Mouse (Mus musculus) myocyte (in vitro differentiated cells): ENCODE results near the gene Isoc2b. TPM values are rescaled to one million over a fixed set of nuclear protein-coding genes. Genes with fewer than 3 reads are reported as not detected.
"Not testable (repeated sequence)": the region's sequence is repeated elsewhere in the genome, so short reads cannot be mapped to it uniquely, and the experiment has no call there.

Experiments
- H3K27me3 ChIP-seq: one replicate; pipeline ENCODE4 v1.6.1; 2011; ENCODE audit not compliant: control insufficient read depth, insufficient read depth, insufficient read length
- H3K36me3 ChIP-seq: one replicate; pipeline ENCODE4 v1.6.1; 2011; ENCODE audit not compliant: control insufficient read depth, insufficient read depth
- H3K4me2 ChIP-seq: one replicate; pipeline ENCODE4 v1.6.1; 2011; ENCODE audit warnings: low read depth, control low read depth
- H3K4me3 ChIP-seq: one replicate; pipeline ENCODE4 v1.5.1; 2011; ENCODE audit warnings: mild to moderate bottlenecking, control low read depth, moderate library complexity
- H3K79me2 ChIP-seq: one replicate; pipeline ENCODE4 v1.6.1; 2011; ENCODE audit not compliant: control insufficient read depth, insufficient read depth
- H3ac ChIP-seq: one replicate; pipeline ENCODE4 v1.6.1; 2011; ENCODE audit not compliant: control insufficient read depth, insufficient read length
- CEBPB ChIP-seq: IDR thresholded peaks from 2 replicates; pipeline ENCODE4 v1.6.1; 2011; ENCODE audit warnings: mild to moderate bottlenecking, moderate library complexity; ENCODE audit not compliant: poor library complexity, insufficient read depth, severe bottlenecking
- E2F4 ChIP-seq: IDR thresholded peaks from one replicate; pipeline ENCODE4 v1.6.1; 2011; ENCODE audit warnings: mild to moderate bottlenecking, control low read depth, moderate library complexity; ENCODE audit not compliant: insufficient read depth
- MAX ChIP-seq: IDR thresholded peaks from one replicate; pipeline ENCODE4 v1.6.1; 2011; ENCODE audit warnings: low read depth, mild to moderate bottlenecking, control low read depth
- MYOD1 ChIP-seq, 3 experiments: IDR thresholded peaks; one replicate each; pipeline ENCODE4 v1.6.1; 2011; ENCODE audit warnings: control low read depth in 2 of 3, low read depth in 2 of 3, mild to moderate bottlenecking in 2 of 3, moderate library complexity in 1 of 3; ENCODE audit not compliant: insufficient read length in 2 of 3, control insufficient read depth in 1 of 3
- MYOG ChIP-seq, 3 experiments: IDR thresholded peaks; one replicate each; pipeline ENCODE4 v1.6.1; 2011; ENCODE audit warnings: control low read depth in 2 of 3, low read depth in 2 of 3, mild to moderate bottlenecking in 2 of 3; ENCODE audit not compliant: insufficient read length in 2 of 3, control insufficient read depth in 1 of 3, insufficient read depth in 1 of 3
- POLR2A ChIP-seq: IDR thresholded peaks from one replicate; pipeline ENCODE4 v1.6.1; 2011; ENCODE audit warnings: low read depth, mild to moderate bottlenecking, control low read depth, moderate library complexity; ENCODE audit not compliant: insufficient read length
- POLR2AphosphoS2 ChIP-seq: IDR thresholded peaks from one replicate; pipeline ENCODE4 v1.6.1; 2011; ENCODE audit warnings: low read depth, control low read depth; ENCODE audit not compliant: insufficient read length
- REST ChIP-seq: IDR thresholded peaks from one replicate; pipeline ENCODE4 v1.6.1; 2011; ENCODE audit warnings: mild to moderate bottlenecking, control low read depth, moderate library complexity; ENCODE audit not compliant: insufficient read depth, insufficient read length
- SRF ChIP-seq: IDR thresholded peaks from one replicate; pipeline ENCODE4 v1.6.1; 2011; ENCODE audit warnings: low read depth; ENCODE audit not compliant: control insufficient read depth, insufficient read length
- TCF12 ChIP-seq: IDR thresholded peaks from one replicate; pipeline ENCODE4 v1.6.1; 2011; ENCODE audit warnings: mild to moderate bottlenecking, control low read depth; ENCODE audit not compliant: poor library complexity, insufficient read depth, severe bottlenecking
- TCF3 ChIP-seq: IDR thresholded peaks from one replicate; pipeline ENCODE4 v1.6.1; 2011; ENCODE audit warnings: low read depth, control low read depth; ENCODE audit not compliant: insufficient read length
- USF1 ChIP-seq: IDR thresholded peaks from one replicate; pipeline ENCODE4 v1.6.1; 2011; ENCODE audit warnings: low read depth, mild to moderate bottlenecking, control low read depth, moderate library complexity
- polyA plus RNA-seq: library from polyadenylated mRNA; unstranded; fragments of >200 nt; fragmentation: generic; extraction: Trizol; gene quantifications from one replicate; pipeline ENCODE4 v1.2.1, GENCODE M21; 2012; ENCODE audit warnings: missing spikeins

The Isoc2b gene
- polyA plus RNA-seq, 1 experiment, result 0.65 TPM

GRCm38 (mm10) chr7:4863041-4863440, 7.0 kb downstream of the Isoc2b start:
- H3K4me2 ChIP-seq, result no peak overlapping the region
- H3K4me3 ChIP-seq, result no peak overlapping the region
- H3K79me2 ChIP-seq, result no peaks in the 10 kb centered on the region
- H3K27me3 ChIP-seq, result peaks cover 9% of the 10 kb centered on the region
- no peaks in the 10 kb centered on the region for H3K36me3 ChIP-seq
- no peak overlapping the region for H3ac ChIP-seq
- no peak for TF ChIP-seq POLR2AphosphoS2
- no peak for TF ChIP-seq MAX
- TF ChIP-seq CEBPB, result no peak
- TF ChIP-seq E2F4, result no peak
- TF ChIP-seq REST, result no peak
- no peak for TF ChIP-seq SRF
- no peak for TF ChIP-seq MYOG (IDR thresholded peaks at IDR 0.05; ENCODE audit: control insufficient read depth in 1 of 3, insufficient read depth in 1 of 3, insufficient read length in 2 of 3, low read depth in 2 of 3)
- no peak for TF ChIP-seq TCF3
- no peak for TF ChIP-seq USF1
- TF ChIP-seq MYOD1 (IDR thresholded peaks at IDR 0.05; ENCODE audit: control insufficient read depth in 1 of 3, insufficient read length in 2 of 3, low read depth in 2 of 3), result no peak
- TF ChIP-seq TCF12, result no peak
- TF ChIP-seq POLR2A, result no peak

- not testable (repeated sequence) for H3K4me2 ChIP-seq, H3K79me2 ChIP-seq, H3K4me3 ChIP-seq, H3ac ChIP-seq, H3K36me3 ChIP-seq, H3K27me3 ChIP-seq
Measured at GRCm38 (mm10) chr7:4860926-4861325, 9.1 kb downstream of the Isoc2b start.

GRCm38 (mm10) chr7:4859418-4859978, 10.6 kb downstream of the Isoc2b start:
- no peak overlapping the region for H3K4me2 ChIP-seq
- peaks cover 9% of the 10 kb centered on the region for H3K27me3 ChIP-seq
- no peak overlapping the region for H3K4me3 ChIP-seq
- H3K36me3 ChIP-seq, result no peaks in the 10 kb centered on the region
- no peaks in the 10 kb centered on the region for H3K79me2 ChIP-seq
- H3ac ChIP-seq, result no peak overlapping the region
- TF ChIP-seq E2F4 (no peak), TCF12 (no peak), TCF3 (no peak), POLR2AphosphoS2 (no peak)

GRCm38 (mm10) chr7:4857321-4857720, 12.7 kb downstream of the Isoc2b start:
- no peak overlapping the region for H3K4me2 ChIP-seq
- H3K36me3 ChIP-seq, result no peaks in the 10 kb centered on the region
- H3ac ChIP-seq, result no peak overlapping the region
- no peaks in the 10 kb centered on the region for H3K79me2 ChIP-seq
- TF ChIP-seq REST, result no peak
- no peak for TF ChIP-seq USF1
- TF ChIP-seq POLR2AphosphoS2, result no peak
- TF ChIP-seq CEBPB, result no peak
- TF ChIP-seq E2F4, result no peak
- TF ChIP-seq TCF3, result no peak
- no peak for TF ChIP-seq MYOG (IDR thresholded peaks at IDR 0.05; ENCODE audit: control insufficient read depth in 1 of 3, insufficient read depth in 1 of 3, insufficient read length in 2 of 3, low read depth in 2 of 3)
- no peak overlapping the region for H3K4me3 ChIP-seq
- H3K27me3 ChIP-seq, result peaks cover 9% of the 10 kb centered on the region

- TF ChIP-seq SRF (no peak), MAX (no peak), MYOD1 (IDR thresholded peaks at IDR 0.05; ENCODE audit: control insufficient read depth in 1 of 3, insufficient read length in 2 of 3, low read depth in 2 of 3) (no peak), POLR2AphosphoS2 (no peak), USF1 (no peak), TCF3 (no peak), TCF12 (no peak), MYOG (IDR thresholded peaks at IDR 0.05; ENCODE audit: control insufficient read depth in 1 of 3, insufficient read depth in 1 of 3, insufficient read length in 2 of 3, low read depth in 2 of 3) (no peak), POLR2A (no peak), E2F4 (no peak), REST (no peak), CEBPB (no peak)
- H3K36me3 ChIP-seq, result no peaks in the 10 kb centered on the region
- no peak overlapping the region for H3K4me3 ChIP-seq
- peaks cover 9% of the 10 kb centered on the region for H3K27me3 ChIP-seq
- no peaks in the 10 kb centered on the region for H3K79me2 ChIP-seq
- no peak overlapping the region for H3ac ChIP-seq
- H3K4me2 ChIP-seq, result no peak overlapping the region
Measured at GRCm38 (mm10) chr7:4856508-4856907, 13.6 kb downstream of the Isoc2b start.
